Comparison of ENCODE assay signal across 1 mouse cellular context in the genomic region with DNA sequence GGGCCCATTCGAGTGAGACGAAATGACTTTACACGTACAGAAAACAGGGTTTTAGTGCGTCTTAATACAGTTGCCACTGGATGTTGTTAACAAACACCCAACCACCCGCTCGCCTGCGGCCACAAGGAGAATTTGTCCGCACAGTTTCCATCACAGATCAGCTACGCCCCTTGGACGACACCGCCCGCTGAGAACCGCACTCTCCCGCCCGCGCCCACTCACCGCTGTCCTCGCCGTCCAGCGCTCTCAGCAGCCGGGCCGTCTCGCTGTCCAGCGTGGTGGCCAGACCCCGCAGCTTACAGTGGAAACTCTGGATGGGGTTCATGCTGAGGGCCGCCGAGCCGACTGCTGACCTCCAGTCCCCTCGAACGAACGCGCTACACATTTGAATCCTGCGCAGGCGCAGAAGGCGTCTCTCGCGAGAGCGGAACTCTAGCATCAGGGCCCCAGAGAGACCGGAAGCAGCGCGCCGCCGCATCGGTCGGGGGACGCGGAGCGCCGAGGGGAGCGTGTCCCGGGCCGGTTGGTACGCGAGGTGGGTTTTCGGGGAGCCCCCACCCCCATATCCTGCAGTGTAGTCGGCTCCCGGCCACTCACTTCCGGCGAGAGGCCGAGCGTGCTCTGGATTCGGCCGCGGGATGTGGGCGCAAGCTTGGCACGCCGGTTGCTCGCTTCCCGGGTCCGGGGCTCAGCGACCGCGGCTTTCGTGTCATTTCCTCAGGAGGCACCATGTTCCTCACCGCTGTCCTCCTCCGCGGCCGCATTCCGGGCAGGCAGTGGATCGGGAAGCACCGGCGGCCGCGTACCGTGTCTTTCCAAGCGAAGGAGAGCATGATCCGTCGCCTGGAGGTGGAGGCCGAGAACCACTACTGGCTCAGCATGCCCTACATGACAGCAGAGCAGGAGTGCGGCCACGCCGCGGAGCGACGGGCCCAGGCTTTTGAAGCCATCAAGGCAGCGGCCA.
TF ChIP-seq lines count a peak whose summit lies in the region.

Ska3 (minus strand) TSS at position 398 of the 964 bp plus-strand sequence.
Mrpl57 (plus strand) TSS at position 447 of the 964 bp plus-strand sequence.

TF ChIP-seq in MEL, 35 proteins besides CTCF, POLR2A, EP300 and RAD21 (continued from another document):
- TF ChIP-seq MAFK (IDR thresholded peaks at IDR 0.05; ENCODE audit: borderline replicate concordance, low read depth, low read length): no peak
- peak; percentile 85 for TF ChIP-seq ZMIZ1 (IDR thresholded peaks at IDR 0.05; ENCODE audit: low read depth, low read length)
- TF ChIP-seq ZKSCAN1 (IDR thresholded peaks at IDR 0.05; ENCODE audit: low read depth, low read length): no peak
- TF ChIP-seq BHLHE40 (IDR thresholded peaks at IDR 0.05; ENCODE audit: borderline replicate concordance, low read depth, low read length): no peak
- TF ChIP-seq SMC3 (IDR thresholded peaks at IDR 0.05; ENCODE audit: low read depth, low read length): no peak
- TF ChIP-seq MAZ (IDR thresholded peaks at IDR 0.05; ENCODE audit: low read depth, low read length): peak; percentile 31; the same call in 1 of the 2 replicates
- peak; percentile 80 for TF ChIP-seq SIN3A (IDR thresholded peaks at IDR 0.05; ENCODE audit: low read length)
- TF ChIP-seq JUND (IDR thresholded peaks at IDR 0.05; ENCODE audit: low read depth, low read length): no peak
- peak; percentile 90 for TF ChIP-seq NRF1 (IDR thresholded peaks at IDR 0.05; ENCODE audit: insufficient read depth, low read depth, low read length, poor library complexity, severe bottlenecking)
- TF ChIP-seq MAX (IDR thresholded peaks at IDR 0.05; ENCODE audit: low read length): peak; percentile 69
- no peak for TF ChIP-seq UBTF (IDR thresholded peaks at IDR 0.05; ENCODE audit: borderline replicate concordance, insufficient read depth, low read depth, low read length)
- peak; percentile 94 for TF ChIP-seq ELF1 (IDR thresholded peaks at IDR 0.05; ENCODE audit: low read depth, low read length)
- no peak for TF ChIP-seq USF1 (IDR thresholded peaks at IDR 0.05; ENCODE audit: low read depth, low read length)
- no peak for TF ChIP-seq RCOR1 (IDR thresholded peaks at IDR 0.05; ENCODE audit: low read depth, low read length)
- TF ChIP-seq ZC3H11A (IDR thresholded peaks at IDR 0.05; ENCODE audit: low read depth, low read length): no peak
- peak; percentile 93 for TF ChIP-seq MXI1 (IDR thresholded peaks at IDR 0.05; ENCODE audit: low read depth, low read length)
- 0 out of 2 replicates have a peak, but pooled peaks have one; percentile 62 for TF ChIP-seq TBP (IDR thresholded peaks at IDR 0.05; ENCODE audit: low read depth, low read length)
- peak; percentile 7; the same call in 1 of the 2 replicates for TF ChIP-seq POLR2AphosphoS5 (IDR thresholded peaks at IDR 0.05; ENCODE audit: borderline replicate concordance, low read depth, low read length)
